Mouse (Mus musculus): Measurements from ENCODE around the gene Adamts15.

The Adamts15 gene

DNA sequence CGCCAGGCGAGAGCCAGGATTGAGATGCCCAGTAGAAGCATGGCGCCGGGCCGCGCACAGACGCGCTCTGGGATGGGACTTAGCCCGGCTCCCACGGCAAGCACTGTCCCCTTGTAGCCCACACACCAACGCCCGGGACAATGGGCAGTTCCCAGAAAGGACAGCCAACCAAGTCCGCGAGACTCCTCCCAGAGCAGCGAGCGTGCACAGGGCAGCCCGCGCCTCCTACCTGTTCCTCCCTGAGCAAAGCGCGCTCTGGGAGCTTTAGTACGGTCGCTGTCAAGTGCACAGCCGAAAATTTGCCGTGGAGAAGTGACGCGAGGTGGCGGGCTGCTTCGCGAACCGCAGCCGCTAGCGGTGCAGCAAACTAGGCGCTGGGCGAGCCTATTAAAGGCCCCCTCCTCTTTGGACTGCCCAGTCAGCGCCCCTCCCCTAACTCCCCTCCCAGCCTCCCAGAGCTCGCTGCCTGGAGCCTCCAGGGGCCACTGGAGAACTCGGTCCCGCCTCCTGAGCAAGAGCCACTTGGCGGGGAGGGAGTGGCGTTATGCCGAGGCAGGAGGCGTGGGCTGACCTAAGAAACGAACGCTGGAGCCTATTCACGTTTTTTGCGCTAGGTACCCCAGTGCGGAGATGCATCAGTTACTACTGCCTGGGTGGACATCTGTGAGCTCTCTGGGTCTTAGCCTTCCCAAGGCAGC lies at the start of gene Adamts15:
Gene Adamts15, minus strand, starts transcription at position 256 of the 698 bp plus-strand sequence.
- DNase-seq (ENCODE audit: low read depth): no peak

- DNase-seq (ENCODE audit: low read depth): no peak
These were observed 49.7 kb upstream of the Adamts15 start for GRCm38 (mm10) chr9:30971967-30972366.

GRCm38 (mm10) chr9:30970001-30970400 lies 47.7 kb upstream of the Adamts15 start:
- no peak for DNase-seq (ENCODE audit: low read depth)

GRCm38 (mm10) chr9:30968130-30968529 lies 45.9 kb upstream of the Adamts15 start:
- no peak for DNase-seq (ENCODE audit: low read depth)

DNA sequence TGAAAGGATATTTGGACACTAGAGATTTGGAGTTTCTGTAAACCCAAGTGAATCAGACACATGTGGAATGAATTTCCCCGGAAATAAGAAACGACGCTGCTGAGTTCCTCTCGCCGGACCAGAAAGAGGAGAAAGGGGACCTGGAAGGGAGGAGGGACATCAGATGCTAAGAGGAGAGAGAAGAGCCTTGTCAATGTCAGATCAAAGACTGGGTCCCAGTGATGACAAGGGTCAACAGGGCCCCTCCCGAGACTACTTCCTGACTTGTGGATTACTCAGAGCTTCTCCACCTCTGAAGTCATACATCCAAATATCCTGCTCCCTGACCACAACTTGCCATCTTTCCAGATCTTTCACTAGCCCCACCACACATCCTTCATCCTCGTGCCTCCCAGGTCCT lies 44.6 kb upstream of the Adamts15 start:
- DNase-seq (ENCODE audit: low read depth): no peak

DNA sequence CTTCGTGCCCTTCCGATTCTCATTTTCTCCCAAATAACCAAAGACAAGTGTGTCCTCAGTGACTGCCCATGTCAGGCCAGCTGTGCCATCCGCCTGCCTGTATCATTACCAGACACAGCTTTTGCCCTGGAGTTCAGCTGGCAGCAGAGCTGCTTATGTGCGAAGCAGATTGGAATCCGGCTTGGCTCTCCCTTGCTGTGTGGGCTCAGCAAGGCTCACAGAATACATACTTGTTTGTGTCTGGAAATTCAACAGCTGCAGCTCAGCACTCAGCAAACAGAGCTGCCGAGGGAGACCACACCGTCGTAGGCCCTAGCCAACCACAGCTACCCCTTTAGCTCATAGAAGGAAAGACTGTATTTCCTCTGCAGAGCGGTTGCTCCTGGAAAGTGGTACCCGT lies 42.4 kb upstream of the Adamts15 start:
- peak; percentile 69 for DNase-seq (ENCODE audit: low read depth)

DNA sequence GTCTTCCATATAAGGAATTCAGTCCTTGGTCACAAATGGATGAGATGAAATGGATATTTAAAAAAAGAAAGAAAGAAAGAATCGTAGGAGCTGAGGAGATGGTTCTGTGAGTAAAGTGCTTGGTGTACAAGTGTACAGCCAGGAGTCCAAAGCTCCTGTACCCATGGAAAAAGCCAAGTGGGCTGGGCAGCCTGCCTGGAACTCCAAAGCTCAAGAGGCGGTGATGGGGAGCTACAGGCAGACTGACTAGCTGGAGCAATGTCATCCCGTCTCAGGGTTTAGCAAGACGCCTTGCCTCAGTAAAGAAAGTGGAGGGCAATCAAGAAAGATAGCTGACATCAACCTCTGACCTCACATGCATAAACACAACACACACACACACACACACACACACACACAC lies 41.5 kb upstream of the Adamts15 start:
- DNase-seq (ENCODE audit: low read depth): no peak

GRCm38 (mm10) chr9:30955246-30955645 lies 33.0 kb upstream of the Adamts15 start:
- no peak for DNase-seq (ENCODE audit: low read depth)

- no peak for DNase-seq (ENCODE audit: low read depth)
These were observed 31.0 kb upstream of the Adamts15 start for GRCm38 (mm10) chr9:30953287-30953686.

- no peak for DNase-seq (ENCODE audit: low read depth)
These were observed 29.2 kb upstream of the Adamts15 start for GRCm38 (mm10) chr9:30951461-30951860.

- DNase-seq (ENCODE audit: low read depth): no peak
These were observed 28.3 kb upstream of the Adamts15 start for GRCm38 (mm10) chr9:30950592-30950991.

DNA sequence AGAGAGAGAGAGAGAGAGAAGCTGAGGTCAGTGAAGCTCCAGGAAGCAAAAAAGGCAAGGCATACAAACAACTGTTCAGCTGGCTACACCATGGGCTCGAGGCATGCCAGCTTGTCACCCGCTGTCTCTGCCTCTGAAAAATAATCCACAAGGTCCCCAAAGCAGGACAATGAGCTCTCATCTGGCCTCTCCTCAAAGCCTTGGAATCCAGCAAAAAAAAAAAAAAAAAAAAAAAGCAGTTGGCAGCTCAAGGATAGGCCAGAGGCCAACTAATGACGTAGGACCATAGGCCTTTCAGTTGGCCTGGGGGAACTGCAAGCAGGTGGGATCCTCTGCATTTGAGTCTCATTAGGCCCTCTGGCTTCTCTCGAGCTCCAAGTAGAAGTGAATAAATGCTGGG lies 27.7 kb upstream of the Adamts15 start:
- DNase-seq (ENCODE audit: low read depth): no peak

DNA sequence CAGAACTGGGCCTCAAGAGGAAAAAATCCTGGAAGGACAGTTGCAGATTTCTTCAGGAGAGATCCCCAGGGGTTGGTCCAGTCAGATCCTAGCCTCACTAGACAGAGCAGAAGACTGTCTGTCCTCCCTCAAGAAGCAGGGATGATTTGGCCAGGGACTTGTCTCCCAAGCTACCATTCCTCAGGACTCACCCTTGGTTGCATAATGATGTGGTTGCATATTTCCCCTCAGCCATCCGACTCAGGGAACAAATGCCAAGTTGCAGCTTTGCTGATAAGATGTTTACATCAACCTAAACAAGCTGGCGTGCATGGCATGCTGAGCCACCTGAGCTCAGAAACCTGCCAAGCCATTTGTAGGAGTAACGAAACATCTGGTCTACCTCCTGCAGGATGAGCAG lies 27.2 kb upstream of the Adamts15 start:
- DNase-seq (ENCODE audit: low read depth): no peak

DNA sequence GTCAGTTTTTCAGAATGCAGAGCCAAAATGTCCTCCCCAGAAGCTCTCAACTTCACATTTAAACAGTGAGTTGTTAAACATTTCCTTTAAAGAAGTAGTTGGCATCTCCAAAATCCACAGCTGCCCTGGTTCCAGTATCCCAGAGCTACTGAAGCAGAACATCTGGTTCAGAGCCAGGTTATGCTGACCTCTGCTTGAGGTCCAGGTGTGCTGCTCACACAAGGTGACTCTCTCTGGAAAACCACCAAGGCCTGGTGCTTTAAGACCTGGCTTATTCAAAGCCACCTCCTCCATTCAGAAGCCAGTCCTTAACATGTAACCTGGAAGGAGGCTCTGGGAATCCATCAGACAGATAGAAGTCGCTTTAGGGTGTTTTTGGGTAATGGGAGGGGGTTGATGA lies 23.0 kb upstream of the Adamts15 start:
- no peak for DNase-seq (ENCODE audit: low read depth)

- no peak for DNase-seq (ENCODE audit: low read depth)
These were observed 22.0 kb upstream of the Adamts15 start for GRCm38 (mm10) chr9:30944234-30944633.

DNA sequence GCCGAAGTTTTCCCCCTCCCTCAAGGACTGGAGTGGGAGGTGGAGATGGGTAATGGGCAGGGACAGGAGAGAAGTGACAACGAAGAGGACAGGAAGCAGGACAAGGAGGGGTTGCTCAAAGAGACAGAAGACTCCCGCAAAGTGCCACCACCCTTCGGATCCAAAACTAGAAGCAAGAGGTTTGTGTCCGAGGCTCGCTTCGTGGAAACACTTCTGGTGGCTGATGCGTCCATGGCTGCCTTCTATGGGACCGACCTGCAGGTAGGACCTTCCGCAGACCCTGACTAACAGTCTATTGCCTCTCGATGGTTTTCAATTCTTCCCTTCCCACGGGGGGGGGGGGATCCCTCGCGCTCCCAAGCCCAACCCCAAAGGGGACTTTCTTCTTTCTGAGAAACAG lies 21.1 kb upstream of the Adamts15 start:
- no peak for DNase-seq (ENCODE audit: low read depth)

- DNase-seq (ENCODE audit: low read depth): no peak
These were observed 20.5 kb upstream of the Adamts15 start, which contains the start of gene Adamts8 for GRCm38 (mm10) chr9:30942512-30943313. Adamts8 (plus strand) TSS chr9:30942562.

DNA sequence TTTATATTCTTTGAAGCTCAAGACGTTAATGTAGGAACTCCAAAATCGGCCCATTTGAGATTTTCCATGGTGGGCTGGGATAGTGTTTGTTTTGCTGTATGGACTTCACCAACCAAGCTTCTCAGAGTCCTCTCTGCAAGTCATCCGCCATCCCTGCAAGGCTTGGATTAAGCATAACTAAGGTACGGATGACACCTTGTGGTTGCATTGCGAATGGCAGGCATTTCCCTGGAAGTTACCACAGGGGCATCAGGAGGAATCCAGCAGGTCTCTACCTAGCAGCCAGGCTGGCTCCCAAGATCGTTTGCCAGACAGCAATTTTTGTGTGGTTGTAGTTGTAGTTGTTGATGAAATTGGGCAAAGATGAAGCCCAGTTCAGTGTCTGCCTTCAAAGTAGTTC lies 18.1 kb upstream of the Adamts15 start:
- DNase-seq (ENCODE audit: low read depth): peak; percentile 56

DNA sequence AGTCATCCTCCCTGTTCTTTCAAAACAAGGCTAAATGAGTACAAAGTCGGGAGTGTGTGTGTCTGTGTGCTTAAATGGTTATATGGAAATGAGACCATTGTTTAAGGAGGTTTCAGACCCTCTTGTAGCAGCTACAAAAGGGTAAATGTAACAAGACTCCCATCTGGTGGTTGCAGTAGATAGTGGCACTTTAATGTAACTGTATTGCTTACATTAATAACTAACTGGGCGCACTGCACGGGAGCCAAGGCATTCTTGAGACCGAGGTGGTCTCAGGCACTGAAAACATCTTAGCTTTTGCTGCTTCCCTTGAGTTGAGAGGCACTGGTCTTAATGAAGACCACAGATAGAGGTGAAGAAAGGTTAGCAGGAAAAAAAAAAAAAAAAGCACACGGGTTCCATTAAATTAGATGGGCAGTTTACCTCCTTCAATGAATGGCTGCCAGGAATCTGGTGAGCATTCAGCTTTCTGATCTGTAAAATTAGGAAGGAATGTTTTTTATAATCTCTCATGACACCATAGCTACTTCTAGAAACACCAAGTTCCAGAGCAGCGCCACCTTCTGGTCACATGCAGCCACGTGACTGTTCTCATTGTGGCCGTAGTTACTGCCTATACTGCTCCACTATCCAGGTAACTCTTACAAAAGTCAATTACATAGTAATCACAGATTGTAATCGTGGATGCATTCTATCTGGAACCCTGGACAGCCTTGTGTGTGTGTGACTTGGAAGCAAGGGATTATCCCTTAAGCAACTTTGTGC lies 14.6 kb upstream of the Adamts15 start:
- peak; percentile 42 for DNase-seq (ENCODE audit: low read depth)

DNA sequence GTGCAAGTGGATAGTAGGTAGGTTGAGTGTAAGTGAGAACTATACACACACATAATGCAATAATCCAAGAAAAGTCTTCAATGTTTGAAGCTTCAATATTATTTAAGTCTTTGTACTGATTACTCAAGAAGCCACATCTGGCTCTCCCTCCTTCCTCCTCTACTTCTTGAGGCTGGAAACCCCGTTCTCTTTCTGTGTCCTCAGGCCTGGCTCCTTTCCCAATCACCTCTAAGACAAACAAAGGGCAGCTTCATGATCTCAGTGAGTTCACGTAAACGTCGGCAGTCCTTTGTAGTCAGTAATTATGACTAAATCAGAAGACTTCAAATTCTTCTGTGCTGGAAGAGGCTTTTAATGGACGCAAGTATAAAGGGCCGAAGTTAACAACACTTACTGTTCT lies 12.6 kb upstream of the Adamts15 start:
- no peak for DNase-seq (ENCODE audit: low read depth)

DNA sequence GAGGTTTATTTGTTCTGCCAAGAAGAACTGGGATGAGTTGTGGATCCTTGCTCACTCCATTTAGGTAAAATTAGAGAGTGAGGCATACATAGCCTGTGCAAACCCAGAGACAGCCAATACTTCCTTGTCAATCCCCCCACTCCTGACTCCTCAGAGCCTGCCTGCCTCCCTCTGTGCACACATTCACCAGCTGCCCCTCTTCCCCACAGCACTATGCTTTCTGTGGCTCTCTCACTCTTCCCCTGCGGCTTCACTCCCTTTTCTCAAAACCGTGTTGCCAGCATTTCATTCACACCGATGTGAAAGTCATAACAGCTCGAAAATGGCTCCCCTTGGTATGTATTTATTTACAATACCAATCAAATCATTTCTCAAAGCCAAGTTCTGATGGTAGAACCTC lies 10.1 kb upstream of the Adamts15 start:
- DNase-seq (ENCODE audit: low read depth): no peak

GRCm38 (mm10) chr9:30928759-30929158 lies 6.5 kb upstream of the Adamts15 start:
- DNase-seq (ENCODE audit: low read depth): no peak

Measured in fibroblast of lung, adult 2 months (primary cell).